Mouse (Mus musculus): Measurements from ENCODE around the gene Tapt1. TPM values are rescaled to one million over a fixed set of nuclear protein-coding genes. Genes with fewer than 3 reads are reported as not detected.

Gene Tapt1
- total and polyA plus RNA-seq, 2 experiments from 2014 or later: 27.3 to 52.4 TPM

DNA sequence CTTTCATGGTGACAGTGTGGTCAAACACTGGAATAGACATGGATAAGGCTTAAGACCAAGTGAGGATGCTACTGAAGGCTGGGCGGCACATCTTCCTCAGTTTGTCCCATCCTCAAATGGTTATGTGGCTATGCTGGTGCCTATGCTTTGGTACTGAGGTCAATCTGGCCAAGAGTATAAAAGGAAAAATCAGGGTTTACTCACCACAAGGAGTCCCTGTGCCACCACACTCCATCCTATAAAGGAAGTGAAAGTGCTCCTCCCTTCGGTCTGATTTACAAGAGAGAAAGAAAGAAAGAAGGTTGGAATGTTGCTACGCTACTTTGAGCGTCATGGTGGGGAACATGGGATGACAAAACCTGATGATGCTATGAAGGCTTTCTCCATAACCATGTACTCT, 27.3 kb downstream of the Tapt1 start:
- no peak overlapping the region for H3K9ac ChIP-seq (replicated peaks; ENCODE audit: low read length, poor library complexity, severe bottlenecking)
- DNase-seq (ENCODE audit: low spot score) (no peak), ATAC-seq (ENCODE audit: low FRiP score) (no peak)
- H3K4me2 ChIP-seq (ENCODE audit: low read depth, low read length, poor library complexity, severe bottlenecking): no peak overlapping the region
- H3K4me1 ChIP-seq (ENCODE audit: insufficient read depth, low read length): no peaks in the 10 kb centered on the region
- no peak for TF ChIP-seq CTCF (IDR thresholded peaks at IDR 0.05)
- no peaks in the 10 kb centered on the region for H3K9me3 ChIP-seq (ENCODE audit: low read length)
- H3K27me3 ChIP-seq (ENCODE audit: insufficient read depth, low read length): no peaks in the 10 kb centered on the region
- H3K36me3 ChIP-seq (ENCODE audit: insufficient read depth, low read length): peaks cover 4% of the 10 kb centered on the region; the same call in 1 of the 2 replicates
- no peak overlapping the region for H3K4me3 ChIP-seq (ENCODE audit: low read depth, low read length)
- no peak overlapping the region for H3K27ac ChIP-seq (ENCODE audit: low read depth, low read length)
- WGBS: 96% methylated on average over 4 of the region's 4 CpGs

- Histone ChIP-seq H3K36me3 (ENCODE audit: insufficient read depth, low read length) (peaks cover 7% of the 10 kb centered on the region), H3K4me2 (ENCODE audit: low read depth, low read length, poor library complexity, severe bottlenecking) (no peak overlapping the region), H3K27me3 (ENCODE audit: insufficient read depth, low read length) (no peaks in the 10 kb centered on the region), H3K4me3 (ENCODE audit: low read depth, low read length) (no peak overlapping the region), H3K9ac (replicated peaks; ENCODE audit: low read length, poor library complexity, severe bottlenecking) (no peak overlapping the region), H3K9me3 (ENCODE audit: low read length) (no peaks in the 10 kb centered on the region), H3K27ac (ENCODE audit: low read depth, low read length) (no peak overlapping the region), H3K4me1 (ENCODE audit: insufficient read depth, low read length) (no peaks in the 10 kb centered on the region)
- TF ChIP-seq CTCF (IDR thresholded peaks at IDR 0.05): no peak
- WGBS: 79% methylated on average over 4 of the region's 4 CpGs
- ATAC-seq (ENCODE audit: low FRiP score): no peak
- DNase-seq (ENCODE audit: low spot score): no peak
These were observed 28.0 kb downstream of the Tapt1 start for GRCm38 (mm10) chr5:44198471-44198870.

GRCm38 (mm10) chr5:44197806-44198205, 28.6 kb downstream of the Tapt1 start:
- H3K4me3 ChIP-seq (ENCODE audit: low read depth, low read length): no peak overlapping the region
- H3K36me3 ChIP-seq (ENCODE audit: insufficient read depth, low read length): peaks cover 12% of the 10 kb centered on the region
- TF ChIP-seq CTCF (IDR thresholded peaks at IDR 0.05): no peak
- H3K27me3 ChIP-seq (ENCODE audit: insufficient read depth, low read length): no peaks in the 10 kb centered on the region
- H3K27ac ChIP-seq (ENCODE audit: low read depth, low read length): no peak overlapping the region
- ATAC-seq (ENCODE audit: low FRiP score) (no peak), DNase-seq (ENCODE audit: low spot score) (no peak)
- H3K9ac ChIP-seq (replicated peaks; ENCODE audit: low read length, poor library complexity, severe bottlenecking): no peak overlapping the region
- no peaks in the 10 kb centered on the region for H3K4me1 ChIP-seq (ENCODE audit: insufficient read depth, low read length)
- 84% methylated on average over 5 of the region's 5 CpGs for WGBS
- no peaks in the 10 kb centered on the region for H3K9me3 ChIP-seq (ENCODE audit: low read length)
- no peak overlapping the region for H3K4me2 ChIP-seq (ENCODE audit: low read depth, low read length, poor library complexity, severe bottlenecking)

- no peak for TF ChIP-seq CTCF (IDR thresholded peaks at IDR 0.05)
- no peak overlapping the region for H3K27ac ChIP-seq (ENCODE audit: low read depth, low read length)
- ATAC-seq (ENCODE audit: low FRiP score) (no peak), DNase-seq (ENCODE audit: low spot score) (no peak)
- H3K9me3 ChIP-seq (ENCODE audit: low read length): no peaks in the 10 kb centered on the region
- no peak overlapping the region for H3K9ac ChIP-seq (replicated peaks; ENCODE audit: low read length, poor library complexity, severe bottlenecking)
- H3K4me1 ChIP-seq (ENCODE audit: insufficient read depth, low read length): no peaks in the 10 kb centered on the region
- no peak overlapping the region for H3K4me3 ChIP-seq (ENCODE audit: low read depth, low read length)
- H3K4me2 ChIP-seq (ENCODE audit: low read depth, low read length, poor library complexity, severe bottlenecking): no peak overlapping the region
- no peaks in the 10 kb centered on the region for H3K27me3 ChIP-seq (ENCODE audit: insufficient read depth, low read length)
- H3K36me3 ChIP-seq (ENCODE audit: insufficient read depth, low read length): peaks cover 12% of the 10 kb centered on the region
- 91% methylated on average over 4 of the region's 4 CpGs for WGBS
These were observed 30.3 kb downstream of the Tapt1 start for GRCm38 (mm10) chr5:44196167-44196566.

DNA sequence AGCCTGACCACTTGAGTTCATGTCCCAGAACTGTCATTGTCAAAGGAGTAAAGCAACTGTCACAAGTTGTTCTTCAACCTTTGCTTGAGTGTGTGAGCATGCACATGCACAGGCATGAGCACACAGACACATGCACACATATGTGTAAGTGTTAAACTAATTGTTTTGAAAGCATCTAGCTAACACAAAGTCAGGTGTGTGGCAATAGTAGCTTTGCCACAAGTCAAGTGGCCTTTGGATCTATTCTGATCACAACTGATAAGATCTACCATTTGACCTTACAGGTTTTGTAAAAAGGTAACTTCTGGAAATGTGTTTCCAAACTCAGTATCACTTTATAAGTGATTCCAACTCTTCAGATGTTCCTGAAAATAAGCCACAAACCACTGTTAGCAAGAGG, 39.1 kb downstream of the Tapt1 start:
- H3K27me3 ChIP-seq (ENCODE audit: insufficient read depth, low read length): no peaks in the 10 kb centered on the region
- no peak overlapping the region for H3K9ac ChIP-seq (replicated peaks; ENCODE audit: low read length, poor library complexity, severe bottlenecking)
- H3K36me3 ChIP-seq (ENCODE audit: insufficient read depth, low read length): peaks cover 43% of the 10 kb centered on the region
- H3K4me2 ChIP-seq (ENCODE audit: low read depth, low read length, poor library complexity, severe bottlenecking): no peak overlapping the region
- no peaks in the 10 kb centered on the region for H3K4me1 ChIP-seq (ENCODE audit: insufficient read depth, low read length)
- H3K9me3 ChIP-seq (ENCODE audit: low read length): no peaks in the 10 kb centered on the region
- no peak for DNase-seq (ENCODE audit: low spot score)
- no peak overlapping the region for H3K27ac ChIP-seq (ENCODE audit: low read depth, low read length)
- H3K4me3 ChIP-seq (ENCODE audit: low read depth, low read length): no peak overlapping the region
- no peak for ATAC-seq (ENCODE audit: low FRiP score)
- TF ChIP-seq CTCF (IDR thresholded peaks at IDR 0.05): no peak

- H3K9ac ChIP-seq (replicated peaks; ENCODE audit: low read length, poor library complexity, severe bottlenecking): no peak overlapping the region
- 90% methylated on average over 3 of the region's 3 CpGs for WGBS
- TF ChIP-seq CTCF (IDR thresholded peaks at IDR 0.05): no peak
- H3K4me1 ChIP-seq (ENCODE audit: insufficient read depth, low read length): no peaks in the 10 kb centered on the region
- H3K36me3 ChIP-seq (ENCODE audit: insufficient read depth, low read length): peaks cover 41% of the 10 kb centered on the region
- ATAC-seq (ENCODE audit: low FRiP score) (no peak), DNase-seq (ENCODE audit: low spot score) (no peak)
- no peak overlapping the region for H3K4me3 ChIP-seq (ENCODE audit: low read depth, low read length)
- no peaks in the 10 kb centered on the region for H3K27me3 ChIP-seq (ENCODE audit: insufficient read depth, low read length)
- no peaks in the 10 kb centered on the region for H3K9me3 ChIP-seq (ENCODE audit: low read length)
- H3K4me2 ChIP-seq (ENCODE audit: low read depth, low read length, poor library complexity, severe bottlenecking): no peak overlapping the region
- H3K27ac ChIP-seq (ENCODE audit: low read depth, low read length): no peak overlapping the region
These were observed 44.8 kb downstream of the Tapt1 start for GRCm38 (mm10) chr5:44181669-44182068.
